Mouse (Mus musculus) CH12.LX (cell line): ENCODE measurements at regions not wholly inside any gene's neighbourhood (a gene's known extent, or its start where the extent isn't known, plus 50 kb on each side); places are given as distances from the start of the nearest gene placed in this dataset.

ENCODE experiments used
- DNase-seq: peaks from one replicate; pipeline ENCODE4 v3.0.0-alpha.2; 2013; ENCODE audit errors: extremely low read depth
- H3K27ac ChIP-seq: 2 replicates; pipeline ENCODE4 v1.5.1; 2012; ENCODE audit warnings: low read depth, mild to moderate bottlenecking, control low read depth, moderate library complexity; ENCODE audit not compliant: insufficient read depth
- H3K27me3 ChIP-seq: replicated peaks from 2 replicates; pipeline ENCODE3; 2012; ENCODE audit warnings: inconsistent platforms
- H3K36me3 ChIP-seq, 2 experiments: replicated peaks in 1 of 2; 2 replicates each; pipeline versions ENCODE3 to v1.6.1; 2012; ENCODE audit warnings: inconsistent platforms in 1 of 2, low read length in 1 of 2, mild to moderate bottlenecking in 1 of 2, mixed read lengths in 1 of 2, moderate library complexity in 1 of 2; ENCODE audit not compliant: control insufficient read depth in 1 of 2, insufficient read depth in 1 of 2
- H3K4me1 ChIP-seq, 2 experiments: 2 replicates each; pipeline ENCODE4 v1.6.1; 2012; ENCODE audit warnings: inconsistent platforms in 1 of 2, moderate library complexity in 1 of 2; ENCODE audit not compliant: insufficient read depth in 2 of 2, control insufficient read depth in 1 of 2
- H3K4me2 ChIP-seq: 2 replicates; pipeline ENCODE4 v1.6.1; 2012; ENCODE audit warnings: low read depth, mild to moderate bottlenecking, control low read depth; ENCODE audit not compliant: poor library complexity, insufficient read depth, severe bottlenecking
- H3K4me3 ChIP-seq, 3 experiments: fragments of 150-350 bp in 1 of 3; sonication (generic) in 1 of 3; replicated peaks in 1 of 3; 2 replicates each; pipeline versions ENCODE3 to v1.5.1; 2011 to 2012; ENCODE audit warnings: low read depth in 2 of 3, low read length in 2 of 3, mild to moderate bottlenecking in 2 of 3, moderate library complexity in 2 of 3, control low read depth in 1 of 3, improper control_type of control experiment in 1 of 3, inconsistent platforms in 1 of 3, mixed read lengths in 1 of 3; ENCODE audit not compliant: poor library complexity in 1 of 3
- H3K79me2 ChIP-seq: replicated peaks from 2 replicates; pipeline ENCODE4 v1.6.1; 2012; ENCODE audit warnings: mild to moderate bottlenecking, moderate library complexity; ENCODE audit not compliant: control insufficient read depth, poor library complexity, insufficient read depth, severe bottlenecking; ENCODE audit errors: extremely low read depth
- H3K9ac ChIP-seq: 2 replicates; pipeline ENCODE4 v1.6.1; 2012; ENCODE audit warnings: low read depth, mild to moderate bottlenecking, control low read depth, moderate library complexity; ENCODE audit not compliant: insufficient read depth
- H3K9me3 ChIP-seq: replicated peaks from 2 replicates; pipeline ENCODE3; 2012; ENCODE audit warnings: low read length, inconsistent platforms, mixed read lengths
- CHD2 ChIP-seq: IDR thresholded peaks from 2 replicates; pipeline ENCODE4 v1.6.1; 2011; ENCODE audit warnings: low read length, improper control_type of control experiment
- CTCF ChIP-seq, 2 experiments: IDR thresholded peaks in 1 of 2; conservative IDR thresholded peaks in 1 of 2; 2 replicates each; pipeline ENCODE4 v1.5.1; 2011 to 2012; ENCODE audit warnings: low read depth in 2 of 2, low read length in 2 of 2, improper control_type of control experiment in 1 of 2, inconsistent platforms in 1 of 2, mild to moderate bottlenecking in 1 of 2, moderate library complexity in 1 of 2
- JUN ChIP-seq: IDR thresholded peaks from 2 replicates; pipeline ENCODE4 v1.6.1; 2011; ENCODE audit warnings: low read depth, mild to moderate bottlenecking, low read length, improper control_type of control experiment, moderate library complexity; ENCODE audit not compliant: insufficient read depth
- MEF2A ChIP-seq: IDR thresholded peaks from 2 replicates; pipeline ENCODE4 v1.6.1; 2014; ENCODE audit warnings: low read depth, mild to moderate bottlenecking, inconsistent platforms, low read length, improper control_type of control experiment, borderline replicate concordance
- MXI1 ChIP-seq: IDR thresholded peaks from 2 replicates; pipeline ENCODE4 v1.6.1; 2011; ENCODE audit warnings: mild to moderate bottlenecking, low read depth, low read length, improper control_type of control experiment
- PAX5 ChIP-seq: IDR thresholded peaks from 2 replicates; pipeline ENCODE4 v1.6.1; 2012; ENCODE audit warnings: low read length, inconsistent platforms, mixed read lengths
- POLR2A ChIP-seq: IDR thresholded peaks from 2 replicates; pipeline ENCODE4 v1.6.1; 2011; ENCODE audit warnings: low read depth, mild to moderate bottlenecking, improper control_type of control experiment, low read length
- SIN3A ChIP-seq: IDR thresholded peaks from 2 replicates; pipeline ENCODE4 v1.6.1; 2012; ENCODE audit warnings: low read length, improper control_type of control experiment, inconsistent platforms
- SMC3 ChIP-seq: IDR thresholded peaks from 2 replicates; pipeline ENCODE4 v1.6.1; 2011; ENCODE audit warnings: low read depth, low read length, improper control_type of control experiment
- TCF12 ChIP-seq: IDR thresholded peaks from 2 replicates; pipeline ENCODE4 v1.6.1; 2014; ENCODE audit warnings: low read depth, mild to moderate bottlenecking, inconsistent platforms, low read length, improper control_type of control experiment
- UBTF ChIP-seq: IDR thresholded peaks from 2 replicates; pipeline ENCODE4 v1.6.1; 2012; ENCODE audit warnings: low read depth, mild to moderate bottlenecking, inconsistent platforms, low read length, improper control_type of control experiment, moderate library complexity
- USF1 ChIP-seq: IDR thresholded peaks from 2 replicates; pipeline ENCODE4 v1.6.1; 2014; ENCODE audit warnings: low read depth, mild to moderate bottlenecking, inconsistent platforms, low read length, improper control_type of control experiment
- USF2 ChIP-seq: conservative IDR thresholded peaks from 2 replicates; pipeline ENCODE4 v1.6.1; 2011; ENCODE audit warnings: low read depth, low read length, improper control_type of control experiment
- ZC3H11A ChIP-seq: IDR thresholded peaks from 2 replicates; pipeline ENCODE4 v1.6.1; 2012; ENCODE audit warnings: low read depth, mild to moderate bottlenecking, inconsistent platforms, low read length, improper control_type of control experiment
- ZMIZ1 ChIP-seq: IDR thresholded peaks from 2 replicates; pipeline ENCODE4 v1.6.1; 2012; ENCODE audit warnings: low read depth, mild to moderate bottlenecking, inconsistent platforms, low read length, improper control_type of control experiment
- dilution Hi-C: fragments of 300-500 bp; cut with MboI; formaldehyde crosslinking; loops from 2 replicates; pipeline ENCODE4 v1.14.3; 2020; ENCODE audit warnings: low sequenced_read_pairs; ENCODE audit not compliant: extremely low pct_unique_long_range_greater_than_20kb, extremely low pct_ligation_motif_present
- in situ Hi-C: fragments of 300-500 bp; cut with MboI; formaldehyde crosslinking; loops from 3 replicates; pipeline ENCODE4 v1.14.3; 2019; ENCODE audit warnings: low sequenced_read_pairs, low pct_ligation_motif_present, low pct_unique_long_range_greater_than_20kb, mixed read lengths

GRCm38 (mm10) chr3:50901321-50901720, 322.9 kb upstream of the Noct start:
- H3K4me2 ChIP-seq = no peak overlapping the region
- no peak overlapping the region for H3K9ac ChIP-seq
- no peaks in the 10 kb centered on the region for H3K27me3 ChIP-seq
- H3K4me1 ChIP-seq = no peaks in the 10 kb centered on the region
- in situ Hi-C loops = loop anchor here (10.0 kb wide), 1 partner anchor 597 kb away; no protein-coding TSS in a partner anchor
- H3K9me3 ChIP-seq = no peaks in the 10 kb centered on the region
- no peak overlapping the region for H3K4me3 ChIP-seq
- H3K27ac ChIP-seq = no peak overlapping the region
- DNase-seq = no peak
- dilution Hi-C loops = no loop called here
- no peaks in the 10 kb centered on the region for H3K36me3 ChIP-seq
- no peak for TF ChIP-seq SIN3A
- no peak for TF ChIP-seq PAX5
- no peak for TF ChIP-seq ZC3H11A
- TF ChIP-seq UBTF = no peak
- TF ChIP-seq CHD2 = no peak
- TF ChIP-seq USF2 = no peak
- no peak for TF ChIP-seq CTCF (conservative IDR thresholded peaks at IDR 0.05 in 1 of 2, IDR thresholded peaks at IDR 0.05 in 1 of 2; ENCODE audit: low read depth in 2 of 2, low read length in 2 of 2)
- no peak for TF ChIP-seq POLR2A
- TF ChIP-seq JUN = no peak
- TF ChIP-seq MEF2A = no peak
- no peaks in the 10 kb centered on the region for H3K79me2 ChIP-seq

DNA sequence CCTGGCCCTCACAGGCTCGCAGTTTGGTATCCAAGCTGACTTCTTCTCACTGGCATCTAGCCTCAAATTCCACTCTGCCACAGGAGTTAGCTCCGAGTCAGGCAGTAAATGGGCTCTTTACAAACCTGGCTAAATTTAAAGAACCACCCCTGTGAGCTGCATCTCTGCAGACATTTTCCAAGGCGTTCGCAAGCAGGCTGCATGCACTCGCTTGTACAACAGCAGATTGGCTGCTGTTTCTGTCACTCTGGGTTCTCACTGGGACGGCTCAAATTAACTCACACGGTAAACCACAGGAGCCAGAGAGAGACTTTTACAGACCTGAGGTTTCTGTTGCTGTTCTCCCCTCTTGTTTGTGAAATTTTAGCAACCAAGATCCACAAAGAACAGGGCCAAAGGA, 321.3 kb upstream of the Noct start:
- in situ Hi-C loops = loop anchor here (10.0 kb wide), 1 partner anchor 598 kb away; no protein-coding TSS in a partner anchor
- Histone ChIP-seq H3K36me3 (no peaks in the 10 kb centered on the region), H3K27me3 (no peaks in the 10 kb centered on the region), H3K9ac (no peak overlapping the region), H3K4me3 (no peak overlapping the region), H3K4me2 (no peak overlapping the region), H3K79me2 (no peaks in the 10 kb centered on the region), H3K9me3 (no peaks in the 10 kb centered on the region), H3K27ac (no peak overlapping the region), H3K4me1 (peaks cover 0 to 8% of the 10 kb centered on the region in 2 experiments; a peak in 2 of 4 replicates)
- no peak for DNase-seq
- dilution Hi-C loops = no loop called here
- no peak for TF ChIP-seq CTCF (conservative IDR thresholded peaks at IDR 0.05 in 1 of 2, IDR thresholded peaks at IDR 0.05 in 1 of 2; ENCODE audit: low read depth in 2 of 2, low read length in 2 of 2)
- no peak for TF ChIP-seq MXI1
- TF ChIP-seq SMC3 = no peak
- TF ChIP-seq USF1 = no peak

GRCm38 (mm10) chr3:50904716-50905116, 319.5 kb upstream of the Noct start:
- Histone ChIP-seq H3K9ac (no peak overlapping the region), H3K79me2 (no peaks in the 10 kb centered on the region)
- TF ChIP-seq ZMIZ1 (no peak), TCF12 (no peak), UBTF (no peak), JUN (no peak), MEF2A (no peak)
- TF ChIP-seq, all 38 proteins: peak for 0
- no peaks in the 10 kb centered on the region for H3K27me3 ChIP-seq
- no peak for DNase-seq
- no peak overlapping the region for H3K4me3 ChIP-seq
- H3K9me3 ChIP-seq = no peaks in the 10 kb centered on the region
- no peaks in the 10 kb centered on the region for H3K36me3 ChIP-seq
- H3K4me1 ChIP-seq = peaks cover 0 to 8% of the 10 kb centered on the region in 2 experiments; a peak in 2 of 4 replicates
- dilution Hi-C loops (no loop called here), in situ Hi-C loops (loop anchor here (10.0 kb wide), 1 partner anchor 600 kb away; no protein-coding TSS in a partner anchor)
- H3K27ac ChIP-seq = no peak overlapping the region
- no peak overlapping the region for H3K4me2 ChIP-seq
